Mouse (Mus musculus): ENCODE data around the gene Ndrg3. TPM values are rescaled to one million over a fixed set of nuclear protein-coding genes. Genes with fewer than 3 reads are reported as not detected.

The Ndrg3 gene
- total and polyA plus RNA-seq, 3 experiments: 19.8 to 23.6 (median 21.5) TPM

DNA sequence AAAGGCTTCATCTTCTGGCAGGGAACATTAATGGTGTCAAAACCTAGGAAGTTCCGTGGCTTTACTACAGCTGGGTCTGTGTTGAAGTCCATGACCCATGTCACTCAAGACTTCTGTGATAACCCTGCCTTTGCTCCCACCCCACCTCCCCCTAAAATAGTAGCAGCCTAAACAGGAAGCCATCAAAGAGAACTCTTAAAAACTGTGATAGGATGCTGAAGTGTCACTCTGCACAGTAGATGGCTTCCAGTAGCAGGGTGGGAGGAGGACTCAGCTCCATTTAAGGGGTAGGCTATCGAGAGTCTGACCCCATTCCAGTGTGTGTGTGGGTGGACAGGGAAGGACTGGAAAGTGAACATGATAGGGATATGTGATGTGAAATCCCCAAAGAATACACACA lies 16.9 kb downstream of the Ndrg3 start:
- Histone ChIP-seq H3K4me3 (no peak overlapping the region), H3K4me1 (ENCODE audit: control insufficient read depth, insufficient read depth, low read length) (peaks cover 8% of the 10 kb centered on the region), H3K27me3 (ENCODE audit: control insufficient read depth, insufficient read depth, low read length) (no peaks in the 10 kb centered on the region), H3K79me2 (replicated peaks; ENCODE audit: control insufficient read depth, insufficient read depth, low read length) (no peaks in the 10 kb centered on the region), H3K36me3 (ENCODE audit: control insufficient read depth, insufficient read depth, low read length) (peaks cover 9% of the 10 kb centered on the region), H3K9ac (ENCODE audit: low read depth, low read length) (no peak overlapping the region), H3K27ac (peak overlapping the region; percentile 36)
- 11% methylated on average over 2 of the region's 2 CpGs for WGBS
- DNase-seq: no peak
- TF ChIP-seq CTCF (IDR thresholded peaks at IDR 0.05) (no peak), EP300 (IDR thresholded peaks at IDR 0.05; ENCODE audit: insufficient read depth, low read depth, low read length) (no peak), POLR2A (IDR thresholded peaks at IDR 0.05; ENCODE audit: insufficient read depth, low read depth, low read length) (no peak)
- intact Hi-C loops (cut with DNase I): no loop called here

DNA sequence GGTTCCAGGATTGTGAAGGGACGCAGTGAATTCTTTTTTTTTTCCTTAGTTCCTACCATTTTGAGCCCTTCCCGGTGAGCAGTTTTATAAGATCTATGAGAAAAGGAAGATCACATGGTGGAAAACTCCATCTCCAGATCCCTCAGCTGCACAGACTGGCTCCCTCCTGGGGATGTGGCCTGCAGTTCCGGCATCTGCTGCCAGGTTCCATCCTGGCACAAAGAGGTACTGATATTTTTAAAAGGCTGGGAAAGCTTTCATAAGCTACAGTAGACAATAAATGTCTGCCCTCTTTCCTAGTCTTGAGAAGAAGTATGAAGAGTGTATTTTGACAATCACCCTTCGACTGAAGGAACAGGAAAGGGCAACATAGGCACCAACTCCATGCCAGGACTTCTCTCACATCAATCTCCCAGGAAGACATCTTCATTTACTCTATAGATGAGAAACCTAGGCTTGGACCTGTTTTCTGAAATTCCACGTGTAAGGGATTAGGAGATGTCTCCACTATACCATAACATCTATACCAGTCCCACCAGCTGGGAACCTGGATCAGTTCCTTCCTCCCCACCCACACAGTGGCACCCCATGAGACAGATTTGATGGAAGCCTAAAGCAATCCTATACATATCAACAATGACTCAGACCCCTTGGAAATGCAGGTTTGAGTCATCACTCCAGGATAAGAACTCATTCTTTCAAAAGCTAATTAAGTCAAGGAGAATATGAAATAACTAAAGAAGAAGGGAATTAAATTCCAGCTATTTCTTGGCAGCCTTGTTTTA lies 18.3 kb downstream of the Ndrg3 start:
- WGBS: 50% methylated on average over 5 of the region's 5 CpGs
- intact Hi-C loops (cut with DNase I): no loop called here
- Histone ChIP-seq H3K36me3 (ENCODE audit: control insufficient read depth, insufficient read depth, low read length) (peaks cover 8% of the 10 kb centered on the region), H3K4me3 (no peak overlapping the region), H3K4me1 (ENCODE audit: control insufficient read depth, insufficient read depth, low read length) (peaks cover 8% of the 10 kb centered on the region), H3K27ac (peak overlapping the region; percentile 13; the same call in 1 of the 2 replicates), H3K9ac (ENCODE audit: low read depth, low read length) (no peak overlapping the region), H3K27me3 (ENCODE audit: control insufficient read depth, insufficient read depth, low read length) (no peaks in the 10 kb centered on the region), H3K79me2 (replicated peaks; ENCODE audit: control insufficient read depth, insufficient read depth, low read length) (no peaks in the 10 kb centered on the region)
- DNase-seq: peak in 1 of 2 experiments; percentile 24
- TF ChIP-seq EP300 (IDR thresholded peaks at IDR 0.05; ENCODE audit: insufficient read depth, low read depth, low read length) (no peak), CTCF (IDR thresholded peaks at IDR 0.05) (peak; percentile 44), POLR2A (IDR thresholded peaks at IDR 0.05; ENCODE audit: insufficient read depth, low read depth, low read length) (no peak)

DNA sequence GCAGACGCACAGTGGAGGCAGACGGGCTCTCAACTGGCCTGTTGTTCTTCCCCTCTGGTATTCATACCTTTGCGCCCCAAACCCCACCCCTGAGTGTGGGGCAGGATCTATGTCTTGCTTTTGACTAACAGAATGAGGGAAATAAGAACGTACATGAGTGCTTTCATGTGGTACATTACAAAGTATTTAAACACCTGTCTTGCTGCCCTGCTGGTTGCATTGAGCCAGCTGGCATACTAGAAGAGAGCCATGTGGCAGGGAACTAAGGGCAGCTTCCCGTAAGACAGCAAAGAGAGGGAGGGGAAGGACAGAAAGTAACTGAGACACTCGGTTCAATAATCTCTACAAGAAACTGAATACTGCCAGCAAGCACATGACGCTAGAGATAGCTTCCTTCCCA lies 21.6 kb downstream of the Ndrg3 start:
- H3K79me2 ChIP-seq (replicated peaks; ENCODE audit: control insufficient read depth, insufficient read depth, low read length): no peaks in the 10 kb centered on the region
- peaks cover 8% of the 10 kb centered on the region for H3K36me3 ChIP-seq (ENCODE audit: control insufficient read depth, insufficient read depth, low read length)
- no peak overlapping the region for H3K27ac ChIP-seq
- H3K9ac ChIP-seq (ENCODE audit: low read depth, low read length): no peak overlapping the region
- no peak overlapping the region for H3K4me3 ChIP-seq
- no peak for DNase-seq
- H3K4me1 ChIP-seq (ENCODE audit: control insufficient read depth, insufficient read depth, low read length): peaks cover 7% of the 10 kb centered on the region
- 63% methylated on average over 7 of the region's 7 CpGs for WGBS
- H3K27me3 ChIP-seq (ENCODE audit: control insufficient read depth, insufficient read depth, low read length): no peaks in the 10 kb centered on the region
- TF ChIP-seq EP300 (IDR thresholded peaks at IDR 0.05; ENCODE audit: insufficient read depth, low read depth, low read length): no peak
- no peak for TF ChIP-seq CTCF (IDR thresholded peaks at IDR 0.05)
- TF ChIP-seq POLR2A (IDR thresholded peaks at IDR 0.05; ENCODE audit: insufficient read depth, low read depth, low read length): no peak
- intact Hi-C loops (cut with DNase I): no loop called here

DNA sequence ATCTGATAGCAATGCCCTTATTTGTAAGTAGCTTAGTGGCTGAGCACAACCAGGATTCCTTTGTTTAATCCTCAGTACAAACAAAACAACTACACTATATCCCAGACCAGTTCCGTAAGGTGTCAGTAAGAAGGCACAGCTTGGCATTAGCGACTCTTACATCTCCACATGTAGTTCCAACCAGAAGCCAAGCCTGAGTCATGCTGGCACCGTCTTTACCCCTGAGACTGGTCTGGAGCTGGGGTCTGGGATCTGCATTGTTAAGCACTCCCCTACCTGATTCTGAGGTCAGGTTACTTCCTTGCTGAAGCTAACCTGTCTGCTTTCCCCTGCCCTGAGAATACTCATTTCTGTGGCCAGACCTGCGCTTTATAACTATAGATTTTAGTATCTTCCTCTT lies 23.4 kb downstream of the Ndrg3 start:
- no peak overlapping the region for H3K9ac ChIP-seq (ENCODE audit: low read depth, low read length)
- intact Hi-C loops (cut with DNase I): no loop called here
- no peaks in the 10 kb centered on the region for H3K27me3 ChIP-seq (ENCODE audit: control insufficient read depth, insufficient read depth, low read length)
- no peaks in the 10 kb centered on the region for H3K79me2 ChIP-seq (replicated peaks; ENCODE audit: control insufficient read depth, insufficient read depth, low read length)
- peaks cover 2% of the 10 kb centered on the region; the same call in 1 of the 2 replicates for H3K4me1 ChIP-seq (ENCODE audit: control insufficient read depth, insufficient read depth, low read length)
- WGBS: 84% methylated on average over 4 of the region's 4 CpGs
- H3K27ac ChIP-seq: no peak overlapping the region
- no peak overlapping the region for H3K4me3 ChIP-seq
- H3K36me3 ChIP-seq (ENCODE audit: control insufficient read depth, insufficient read depth, low read length): peaks cover 1% of the 10 kb centered on the region; the same call in 1 of the 2 replicates
- DNase-seq: no peak
- TF ChIP-seq POLR2A (IDR thresholded peaks at IDR 0.05; ENCODE audit: insufficient read depth, low read depth, low read length) (no peak), CTCF (IDR thresholded peaks at IDR 0.05) (no peak), EP300 (IDR thresholded peaks at IDR 0.05; ENCODE audit: insufficient read depth, low read depth, low read length) (no peak)

DNA sequence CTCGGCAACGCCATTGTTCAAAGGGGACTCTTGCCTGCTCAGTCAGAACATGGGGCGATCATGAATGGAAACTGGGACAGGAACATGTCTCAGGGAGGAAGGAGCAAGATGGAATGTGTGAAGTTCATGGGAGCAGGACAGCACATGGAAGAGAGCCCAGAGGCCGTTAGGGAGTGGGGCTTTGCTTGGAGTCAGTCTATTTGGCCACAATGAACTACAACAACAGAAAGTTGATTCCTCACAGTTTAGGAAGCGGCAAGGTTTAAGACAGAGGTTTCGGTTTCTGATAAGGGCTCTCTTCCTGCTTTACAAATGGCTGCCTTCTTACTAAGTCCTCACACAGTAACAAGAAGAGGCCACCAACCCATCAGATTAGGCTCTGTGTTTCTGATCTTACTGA lies 24.5 kb downstream of the Ndrg3 start:
- Histone ChIP-seq H3K27me3 (ENCODE audit: control insufficient read depth, insufficient read depth, low read length) (no peaks in the 10 kb centered on the region), H3K79me2 (replicated peaks; ENCODE audit: control insufficient read depth, insufficient read depth, low read length) (no peaks in the 10 kb centered on the region), H3K4me3 (no peak overlapping the region), H3K27ac (no peak overlapping the region), H3K4me1 (ENCODE audit: control insufficient read depth, insufficient read depth, low read length) (peaks cover 1% of the 10 kb centered on the region; the same call in 1 of the 2 replicates), H3K9ac (ENCODE audit: low read depth, low read length) (no peak overlapping the region), H3K36me3 (ENCODE audit: control insufficient read depth, insufficient read depth, low read length) (0 out of 2 replicates have a peak, but pooled peaks cover 1% of the 10 kb centered on the region)
- TF ChIP-seq EP300 (IDR thresholded peaks at IDR 0.05; ENCODE audit: insufficient read depth, low read depth, low read length) (no peak), POLR2A (IDR thresholded peaks at IDR 0.05; ENCODE audit: insufficient read depth, low read depth, low read length) (no peak), CTCF (IDR thresholded peaks at IDR 0.05) (no peak)
- intact Hi-C loops (cut with DNase I): no loop called here
- peak in 1 of 2 experiments; percentile 25 for DNase-seq
- WGBS: 50% methylated on average over 6 of the region's 6 CpGs

DNA sequence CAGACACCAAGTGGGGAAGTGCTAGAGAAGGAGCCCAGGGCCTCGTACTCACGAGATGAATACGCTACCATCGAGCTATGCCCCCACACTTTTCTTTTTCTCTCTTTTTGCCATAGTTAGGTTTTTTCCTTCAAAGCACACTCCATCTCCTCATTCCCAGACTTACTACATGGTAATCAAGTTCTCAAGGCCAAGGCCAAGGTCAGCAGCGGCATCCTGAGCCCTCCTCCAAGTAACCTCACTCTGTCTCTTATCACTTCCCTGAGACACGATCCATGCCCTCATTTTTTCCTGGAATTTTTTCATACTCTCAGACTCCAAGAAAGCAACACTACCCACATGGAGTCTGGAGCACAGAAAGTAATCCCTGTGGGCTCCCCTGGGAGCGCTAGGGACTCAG lies 28.0 kb downstream of the Ndrg3 start:
- WGBS: 75% methylated on average over 7 of the region's 7 CpGs
- no peak overlapping the region for H3K27ac ChIP-seq
- intact Hi-C loops (cut with DNase I): no loop called here
- no peak for DNase-seq
- no peak overlapping the region for H3K9ac ChIP-seq (ENCODE audit: low read depth, low read length)
- no peaks in the 10 kb centered on the region for H3K36me3 ChIP-seq (ENCODE audit: control insufficient read depth, insufficient read depth, low read length)
- TF ChIP-seq CTCF (IDR thresholded peaks at IDR 0.05): no peak
- no peak for TF ChIP-seq EP300 (IDR thresholded peaks at IDR 0.05; ENCODE audit: insufficient read depth, low read depth, low read length)
- no peak for TF ChIP-seq POLR2A (IDR thresholded peaks at IDR 0.05; ENCODE audit: insufficient read depth, low read depth, low read length)
- H3K27me3 ChIP-seq (ENCODE audit: control insufficient read depth, insufficient read depth, low read length): no peaks in the 10 kb centered on the region
- no peak overlapping the region for H3K4me3 ChIP-seq
- peaks cover 1% of the 10 kb centered on the region; the same call in 1 of the 2 replicates for H3K4me1 ChIP-seq (ENCODE audit: control insufficient read depth, insufficient read depth, low read length)
- no peaks in the 10 kb centered on the region for H3K79me2 ChIP-seq (replicated peaks; ENCODE audit: control insufficient read depth, insufficient read depth, low read length)
